Mouse (Mus musculus): ENCODE measurements around the gene Gm21828.
"Not testable (repeated sequence)": the region's sequence is repeated elsewhere in the genome, so short reads cannot be mapped to it uniquely, and the experiment has no call there.

Gm21828 gene

DNA sequence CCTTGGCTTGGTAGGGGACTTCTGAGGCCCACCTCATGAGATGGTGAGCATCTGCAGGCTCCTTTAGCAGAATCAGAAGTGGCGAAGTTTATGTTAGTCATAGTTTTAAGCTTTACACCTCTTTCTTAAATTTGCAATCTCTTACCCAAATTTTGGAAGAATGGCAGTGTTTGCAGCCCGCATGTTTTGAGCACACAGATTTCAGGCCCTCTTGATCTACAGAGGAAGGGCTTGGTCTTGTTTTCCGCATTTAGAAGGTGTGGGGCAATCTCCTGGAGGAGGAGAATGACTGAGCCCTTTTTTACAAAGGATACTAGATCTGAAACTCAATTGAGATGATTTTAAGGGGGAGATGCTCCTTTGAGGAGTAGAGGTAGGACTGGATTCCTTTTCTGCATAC, at the start of gene Gm21828:
Gene Gm21828, minus strand, starts transcription at position 101 of the 400 bp plus-strand sequence.
- in situ Hi-C loops (cut with MboI, MseI) = not testable (repeated sequence)

DNA sequence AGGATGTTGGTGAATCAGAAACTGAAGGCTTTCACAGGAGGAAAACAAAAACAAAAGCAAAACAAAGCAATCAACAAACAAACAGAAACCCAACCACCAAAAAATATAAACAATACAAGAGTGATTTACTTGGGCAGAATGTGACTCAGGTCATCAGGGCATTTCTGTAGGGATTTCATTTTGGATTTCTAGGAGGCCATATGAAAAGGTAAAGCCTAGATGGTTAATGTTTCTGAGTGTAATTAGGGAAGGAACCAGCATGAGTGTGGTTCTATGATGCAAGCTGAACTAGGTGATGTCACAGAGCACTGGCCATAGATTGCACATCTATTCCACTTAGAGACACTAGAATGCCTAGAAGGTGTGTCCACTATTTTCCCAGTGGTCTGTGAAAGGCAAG, 28.4 kb upstream of the Gm21828 start, which contains the start of the genes Gm21440 and Gm21454:
Gene Gm21440, plus strand, starts transcription at position 301 of the 400 bp plus-strand sequence.
Gene Gm21454, plus strand, starts transcription at position 352 of the 400 bp plus-strand sequence.
- in situ Hi-C loops (cut with MboI, MseI) = not testable (repeated sequence)
